In the genomic region with DNA sequence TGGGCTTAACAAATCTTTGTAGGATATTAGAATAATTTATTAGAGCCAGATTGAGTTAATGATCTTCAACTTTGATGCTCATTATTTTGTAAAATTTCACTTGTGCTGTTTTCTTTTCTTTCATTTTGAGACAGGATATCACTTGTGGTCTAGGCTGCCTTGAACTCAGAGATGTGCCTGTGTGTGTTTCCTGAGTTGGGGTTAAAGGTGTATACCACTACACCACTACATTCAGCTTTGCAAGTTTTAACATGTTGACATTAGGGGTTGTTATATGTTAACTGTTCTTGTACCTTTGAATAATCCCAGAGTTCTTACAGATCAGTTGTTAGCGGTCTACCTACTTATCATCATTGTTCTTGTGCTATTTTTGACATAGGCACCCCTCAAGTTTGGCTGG, we compare ENCODE assay signal across 18 mouse cellular contexts.
DNase-seq lines count a peak whose midpoint lies in the region; ATAC-seq lines count a peak whose summit lies in the region.
"Had no signal": no experiment of that assay in that cellular context is flagged by ENCODE, and none has a peak within 500 bp of the region (broad histone marks: within the 10 kb centered on the region; RNA-seq: fewer than 3 reads in every experiment).

No protein-coding gene starts in this region.

- ATAC-seq in megakaryocyte, adult 5-6 weeks (ENCODE audit: poor library complexity, severe bottlenecking) = peak; percentile 73
- ATAC-seq: forebrain, embryonic 15.5 days; hindbrain, postnatal 0 days; intestine, embryonic 16.5 days had no signal

- DNase-seq in thymus, postnatal 14 days = peak; percentile 11
- DNase-seq in thymus, postnatal 4 days = no peak
- peak; percentile 46 for DNase-seq in T-cell, adult 2 months (ENCODE audit: low spot score)
- DNase-seq in frontal cortex, postnatal 10 days (ENCODE audit: low spot score in 2 of 2) = no peak
- no peak for DNase-seq in lung, postnatal 4 days
- no peak for DNase-seq in urinary bladder, postnatal 10 days (ENCODE audit: low spot score)
- DNase-seq: adrenal gland, postnatal 14 days; cerebellum, adult 11-12 months; cerebellum, postnatal 10 days; embryo, embryonic 11 days; gastrocnemius, postnatal 10 days; heart, adult 18-20 months; heart, postnatal 10 days; heart, postnatal 4 days had no signal

Comparison
In these comparisons a context has a peak if more than half of its experiments do, and no peak if none do; other contexts are left out.
1. DNase-seq: peak in thymus, postnatal 14 days (single experiment) and T-cell, adult 2 months (single experiment); none in thymus, postnatal 4 days (single experiment), frontal cortex, postnatal 10 days (0 of 2), lung, postnatal 4 days (0 of 2) and urinary bladder, postnatal 10 days (single experiment).